Mouse (Mus musculus): ENCODE results near the gene Parn.

GRCm38 (mm10) chr16:13575306-13575705 is 92.7 kb downstream of the Parn start:
- TF ChIP-seq POLR2A (IDR thresholded peaks at IDR 0.05; ENCODE audit: insufficient read depth, low read depth, low read length) (no peak), CTCF (IDR thresholded peaks at IDR 0.05; ENCODE audit: insufficient read depth, low read depth, low read length) (no peak)

All from olfactory bulb, adult 2 months (tissue).